Mouse (Mus musculus) liver, embryonic 14.5 days (tissue): ENCODE measurements around the gene Cdhr2. TPM values are rescaled to one million over a fixed set of nuclear protein-coding genes. Genes with fewer than 3 reads are reported as not detected.

Experiments
- ATAC-seq: fragments of 200-750 bp; cut with Nextera tagmentation; 2 replicates; pipeline ENCODE4 v1.8.0; 2017; ENCODE audit warnings: moderate number of reproducible peaks, mild to moderate bottlenecking, moderate library complexity; ENCODE audit not compliant: insufficient read depth
- DNase-seq, 3 experiments: peaks; one replicate each; pipeline ENCODE4 v3.0.0-alpha.2; 2012 to 2013; ENCODE audit warnings: low read depth in 3 of 3, low spot score in 3 of 3
- H3K27ac ChIP-seq: fragments of 300-500 bp; sonication (generic); 2 replicates; pipeline ENCODE4 v1.5.1; 2014; ENCODE audit warnings: moderate library complexity, mild to moderate bottlenecking, control low read depth, inconsistent platforms
- H3K27me3 ChIP-seq: fragments of 300-500 bp; sonication (generic); 2 replicates; pipeline ENCODE4 v1.6.1; 2014; ENCODE audit warnings: mild to moderate bottlenecking, low read length, moderate library complexity; ENCODE audit not compliant: control insufficient read depth, insufficient read depth
- H3K36me3 ChIP-seq: fragments of 300-500 bp; sonication (generic); replicated peaks from 2 replicates; pipeline ENCODE4 v1.6.1; 2014; ENCODE audit warnings: low read depth; ENCODE audit not compliant: control insufficient read depth, insufficient read depth
- H3K4me1 ChIP-seq, 2 experiments: fragments of 200-500 bp in 1 of 2; fragments of 300-500 bp in 1 of 2; sonication (generic) in 1 of 2; replicated peaks; 2 replicates each; pipeline ENCODE4 v1.6.1; 2012 to 2014; ENCODE audit warnings: antibody characterized with exemption in 1 of 2, inconsistent platforms in 1 of 2, low read length in 1 of 2; ENCODE audit not compliant: control insufficient read depth in 2 of 2, insufficient read depth in 2 of 2
- H3K4me2 ChIP-seq: fragments of 300-500 bp; sonication (generic); 2 replicates; pipeline ENCODE4 v1.6.1; 2014; ENCODE audit warnings: low read depth, mild to moderate bottlenecking, control low read depth, moderate library complexity
- H3K4me3 ChIP-seq, 2 experiments: fragments of 200-500 bp in 1 of 2; fragments of 300-500 bp in 1 of 2; sonication (generic) in 1 of 2; 2 replicates each; pipeline ENCODE4 v1.5.1; 2012 to 2014; ENCODE audit warnings: low read depth in 2 of 2, low read length in 2 of 2, mild to moderate bottlenecking in 2 of 2, control low read depth in 1 of 2, inconsistent platforms in 1 of 2, moderate library complexity in 1 of 2; ENCODE audit not compliant: insufficient read depth in 1 of 2
- H3K9ac ChIP-seq: fragments of 300-500 bp; sonication (generic); replicated peaks from 2 replicates; pipeline ENCODE4 v1.6.1; 2014; ENCODE audit warnings: mild to moderate bottlenecking, control low read depth, moderate library complexity
- H3K9me3 ChIP-seq: fragments of 300-500 bp; sonication (generic); 2 replicates; pipeline ENCODE4 v1.6.1; 2016; ENCODE audit warnings: low read length, mixed read lengths; ENCODE audit not compliant: control insufficient read depth
- CTCF ChIP-seq: IDR thresholded peaks from 2 replicates; pipeline ENCODE4 v1.5.1; 2016; ENCODE audit warnings: antibody characterized with exemption, low read depth, control low read depth
- EP300 ChIP-seq: IDR thresholded peaks from 2 replicates; pipeline ENCODE4 v1.6.1; 2016; ENCODE audit warnings: antibody characterized with exemption, low read depth
- WGBS: fragments of 180-500 bp; shearing (Covaris S2); extraction: QIAGEN DNeasy Blood & Tissue Kit; methylation state at CpG from one replicate; pipeline ENCODE4 v1.1.7; 2014; ENCODE audit not compliant: insufficient replicate concordance; 5-methylcytosine and 5-hydroxymethylcytosine counted together
- polyA plus RNA-seq, 2 experiments: library from polyadenylated mRNA; depleted of rRNA in 1 of 2; stranded (reverse) in 1 of 2; unstranded in 1 of 2; fragments of >200 nt; fragmentation: Nextera tagmentation in 1 of 2; extraction: Ambion mirVana in 1 of 2; gene quantifications; 2 replicates each; pipeline versions ENCODE4 v1.2.1 to v1.2.3; 2012 to 2014

The Cdhr2 gene
- polyA plus RNA-seq, 2 experiments, result 6.6 to 8.6 TPM

GRCm38 (mm10) chr13:54758756-54759470, 57.7 kb downstream of the Cdhr2 start:
- H3K27ac ChIP-seq, result no peak overlapping the region
- TF ChIP-seq EP300, result no peak
- no peak for TF ChIP-seq CTCF
- 0 out of 4 replicates have a peak, but pooled peaks cover 0 to 2% of the 10 kb centered on the region in 2 experiments for H3K4me1 ChIP-seq
- DNase-seq (no peak), ATAC-seq (no peak)
- no peaks in the 10 kb centered on the region for H3K9me3 ChIP-seq
- H3K4me3 ChIP-seq, result no peak overlapping the region
- peaks cover 13% of the 10 kb centered on the region for H3K27me3 ChIP-seq
- peak overlapping the region; percentile 2; the same call in 1 of the 2 replicates for H3K4me2 ChIP-seq
- WGBS, result 4% methylated on average over 29 of the region's 29 CpGs
- H3K36me3 ChIP-seq, result no peaks in the 10 kb centered on the region
- H3K9ac ChIP-seq, result no peak overlapping the region

GRCm38 (mm10) chr13:54759496-54759895, 58.2 kb downstream of the Cdhr2 start:
- no peak for DNase-seq
- no peak for TF ChIP-seq EP300
- TF ChIP-seq CTCF, result no peak
- H3K36me3 ChIP-seq, result no peaks in the 10 kb centered on the region
- H3K9me3 ChIP-seq, result no peaks in the 10 kb centered on the region
- no peak overlapping the region for H3K9ac ChIP-seq
- no peak overlapping the region for H3K27ac ChIP-seq
- no peak for ATAC-seq
- H3K4me2 ChIP-seq, result no peak overlapping the region
- 20% methylated on average over 7 of the region's 7 CpGs for WGBS
- no peak overlapping the region for H3K4me3 ChIP-seq
- H3K27me3 ChIP-seq, result peaks cover 15% of the 10 kb centered on the region
- H3K4me1 ChIP-seq, result 0 out of 4 replicates have a peak, but pooled peaks cover 0 to 2% of the 10 kb centered on the region in 2 experiments

- no peaks in the 10 kb centered on the region for H3K9me3 ChIP-seq
- H3K9ac ChIP-seq, result no peak overlapping the region
- no peak overlapping the region for H3K4me2 ChIP-seq
- H3K36me3 ChIP-seq, result no peaks in the 10 kb centered on the region
- H3K4me1 ChIP-seq, result 0 out of 4 replicates have a peak, but pooled peaks cover 0 to 2% of the 10 kb centered on the region in 2 experiments
- ATAC-seq, result no peak
- no peak overlapping the region for H3K27ac ChIP-seq
- 61% methylated on average over 8 of the region's 8 CpGs for WGBS
- DNase-seq, result no peak
- TF ChIP-seq CTCF, result no peak
- TF ChIP-seq EP300, result no peak
- no peak overlapping the region for H3K4me3 ChIP-seq
- peaks cover 21% of the 10 kb centered on the region for H3K27me3 ChIP-seq
These were observed 59.0 kb downstream of the Cdhr2 start for GRCm38 (mm10) chr13:54760164-54760795.

- ATAC-seq (no peak), DNase-seq (no peak)
- no peak overlapping the region for H3K4me2 ChIP-seq
- H3K9ac ChIP-seq, result no peak overlapping the region
- 55% methylated on average over 7 of the region's 7 CpGs for WGBS
- 0 out of 4 replicates have a peak, but pooled peaks cover 0 to 2% of the 10 kb centered on the region in 2 experiments for H3K4me1 ChIP-seq
- no peak overlapping the region for H3K27ac ChIP-seq
- no peaks in the 10 kb centered on the region for H3K9me3 ChIP-seq
- TF ChIP-seq CTCF, result no peak
- TF ChIP-seq EP300, result no peak
- H3K27me3 ChIP-seq, result peaks cover 27% of the 10 kb centered on the region
- no peaks in the 10 kb centered on the region for H3K36me3 ChIP-seq
- H3K4me3 ChIP-seq, result no peak overlapping the region
These were observed 59.6 kb downstream of the Cdhr2 start for GRCm38 (mm10) chr13:54760906-54761305.
